Mouse (Mus musculus): Measurements from ENCODE around the gene Crxos. TPM values are rescaled to one million over a fixed set of nuclear protein-coding genes. Genes with fewer than 3 reads are reported as not detected.

Crxos gene
- total and polyA plus RNA-seq, 3 experiments, result 0.38 TPM; not detected in 2

- no peak overlapping the region for H3K4me3 ChIP-seq (ENCODE audit: low read depth, low read length)
Observed at GRCm38 (mm10) chr7:15884127-15884526, 1.7 kb downstream of the Crxos start.

GRCm38 (mm10) chr7:15894251-15894650 lies 11.8 kb downstream of the Crxos start:
- Histone ChIP-seq H3K27me3 (ENCODE audit: insufficient read depth, low read length) (no peaks in the 10 kb centered on the region), H3K4me3 (ENCODE audit: low read depth, low read length) (no peak overlapping the region), H3K9me3 (replicated peaks) (no peaks in the 10 kb centered on the region), H3K36me3 (replicated peaks) (no peaks in the 10 kb centered on the region), H3K4me1 (ENCODE audit: insufficient read depth, low read depth, low read length) (no peaks in the 10 kb centered on the region)
- DNase-seq (ENCODE audit: low spot score), result no peak
- no peak for ATAC-seq (ENCODE audit: extremely low read depth, insufficient number of reproducible peaks, low FRiP score, poor library complexity, severe bottlenecking)
- TF ChIP-seq GATA2 (IDR thresholded peaks at IDR 0.05; ENCODE audit: borderline replicate concordance, low read depth, low read length) (no peak), CTCF (IDR thresholded peaks at IDR 0.05; ENCODE audit: low read depth, low read length) (no peak), GATA1 (IDR thresholded peaks at IDR 0.05; ENCODE audit: borderline replicate concordance, low read length) (no peak), TAL1 (conservative IDR thresholded peaks at IDR 0.05; ENCODE audit: low read depth, low read length) (no peak), POLR2AphosphoS5 (IDR thresholded peaks at IDR 0.05; ENCODE audit: insufficient replicate concordance, low read depth, low read length) (no peak)

More at GRCm38 (mm10) chr7:15884127-15884526, 1.7 kb downstream of the Crxos start:
- ATAC-seq (ENCODE audit: extremely low read depth, insufficient number of reproducible peaks, low FRiP score, poor library complexity, severe bottlenecking) (no peak), DNase-seq (ENCODE audit: low spot score) (no peak)
- no peak for TF ChIP-seq GATA1 (IDR thresholded peaks at IDR 0.05; ENCODE audit: borderline replicate concordance, low read length)
- no peak for TF ChIP-seq POLR2AphosphoS5 (IDR thresholded peaks at IDR 0.05; ENCODE audit: insufficient replicate concordance, low read depth, low read length)
- no peak for TF ChIP-seq GATA2 (IDR thresholded peaks at IDR 0.05; ENCODE audit: borderline replicate concordance, low read depth, low read length)
- TF ChIP-seq CTCF (IDR thresholded peaks at IDR 0.05; ENCODE audit: low read depth, low read length), result no peak
- TF ChIP-seq TAL1 (conservative IDR thresholded peaks at IDR 0.05; ENCODE audit: low read depth, low read length), result no peak
- Histone ChIP-seq H3K27me3 (ENCODE audit: insufficient read depth, low read length) (0 out of 2 replicates have a peak, but pooled peaks cover 2% of the 10 kb centered on the region), H3K4me1 (ENCODE audit: insufficient read depth, low read depth, low read length) (no peaks in the 10 kb centered on the region), H3K36me3 (replicated peaks) (no peaks in the 10 kb centered on the region), H3K9me3 (replicated peaks) (no peaks in the 10 kb centered on the region)

GRCm38 (mm10) chr7:15901366-15902048 lies 19.1 kb downstream of the Crxos start:
- Histone ChIP-seq H3K36me3 (replicated peaks) (no peaks in the 10 kb centered on the region), H3K4me1 (ENCODE audit: insufficient read depth, low read depth, low read length) (peaks cover 4% of the 10 kb centered on the region; the same call in 1 of the 2 replicates), H3K27me3 (ENCODE audit: insufficient read depth, low read length) (peaks cover 4% of the 10 kb centered on the region; the same call in 1 of the 2 replicates), H3K4me3 (ENCODE audit: low read depth, low read length) (no peak overlapping the region), H3K9me3 (replicated peaks) (no peaks in the 10 kb centered on the region)
- TF ChIP-seq POLR2AphosphoS5 (IDR thresholded peaks at IDR 0.05; ENCODE audit: insufficient replicate concordance, low read depth, low read length), result no peak
- TF ChIP-seq CTCF (IDR thresholded peaks at IDR 0.05; ENCODE audit: low read depth, low read length), result no peak
- TF ChIP-seq GATA1 (IDR thresholded peaks at IDR 0.05; ENCODE audit: borderline replicate concordance, low read length), result no peak
- TF ChIP-seq TAL1 (conservative IDR thresholded peaks at IDR 0.05; ENCODE audit: low read depth, low read length), result no peak
- no peak for TF ChIP-seq GATA2 (IDR thresholded peaks at IDR 0.05; ENCODE audit: borderline replicate concordance, low read depth, low read length)
- ATAC-seq (ENCODE audit: extremely low read depth, insufficient number of reproducible peaks, low FRiP score, poor library complexity, severe bottlenecking), result no peak
- DNase-seq (ENCODE audit: low spot score), result no peak

- Histone ChIP-seq H3K36me3 (replicated peaks) (no peaks in the 10 kb centered on the region), H3K9me3 (replicated peaks) (no peaks in the 10 kb centered on the region), H3K4me3 (ENCODE audit: low read depth, low read length) (no peak overlapping the region), H3K4me1 (ENCODE audit: insufficient read depth, low read depth, low read length) (peaks cover 4% of the 10 kb centered on the region; the same call in 1 of the 2 replicates), H3K27me3 (ENCODE audit: insufficient read depth, low read length) (peaks cover 24% of the 10 kb centered on the region)
- no peak for TF ChIP-seq TAL1 (conservative IDR thresholded peaks at IDR 0.05; ENCODE audit: low read depth, low read length)
- no peak for TF ChIP-seq POLR2AphosphoS5 (IDR thresholded peaks at IDR 0.05; ENCODE audit: insufficient replicate concordance, low read depth, low read length)
- no peak for TF ChIP-seq GATA1 (IDR thresholded peaks at IDR 0.05; ENCODE audit: borderline replicate concordance, low read length)
- TF ChIP-seq CTCF (IDR thresholded peaks at IDR 0.05; ENCODE audit: low read depth, low read length), result no peak
- ATAC-seq (ENCODE audit: extremely low read depth, insufficient number of reproducible peaks, low FRiP score, poor library complexity, severe bottlenecking) (no peak), DNase-seq (ENCODE audit: low spot score) (no peak)
Observed at GRCm38 (mm10) chr7:15905861-15906260, 23.4 kb downstream of the Crxos start.

GRCm38 (mm10) chr7:15906602-15907001 lies 24.2 kb downstream of the Crxos start:
- DNase-seq (ENCODE audit: low spot score), result no peak
- peaks cover 25% of the 10 kb centered on the region for H3K27me3 ChIP-seq (ENCODE audit: insufficient read depth, low read length)
- H3K4me3 ChIP-seq (ENCODE audit: low read depth, low read length), result no peak overlapping the region
- 0 out of 2 replicates have a peak, but pooled peaks cover under 1% of the 10 kb centered on the region for H3K4me1 ChIP-seq (ENCODE audit: insufficient read depth, low read depth, low read length)
- no peaks in the 10 kb centered on the region for H3K9me3 ChIP-seq (replicated peaks)
- no peaks in the 10 kb centered on the region for H3K36me3 ChIP-seq (replicated peaks)
- ATAC-seq (ENCODE audit: extremely low read depth, insufficient number of reproducible peaks, low FRiP score, poor library complexity, severe bottlenecking), result no peak
- TF ChIP-seq CTCF (IDR thresholded peaks at IDR 0.05; ENCODE audit: low read depth, low read length), result no peak
- no peak for TF ChIP-seq TAL1 (conservative IDR thresholded peaks at IDR 0.05; ENCODE audit: low read depth, low read length)
- no peak for TF ChIP-seq GATA1 (IDR thresholded peaks at IDR 0.05; ENCODE audit: borderline replicate concordance, low read length)
- TF ChIP-seq GATA2 (IDR thresholded peaks at IDR 0.05; ENCODE audit: borderline replicate concordance, low read depth, low read length), result no peak
- TF ChIP-seq POLR2AphosphoS5 (IDR thresholded peaks at IDR 0.05; ENCODE audit: insufficient replicate concordance, low read depth, low read length), result no peak

- TF ChIP-seq POLR2AphosphoS5 (IDR thresholded peaks at IDR 0.05; ENCODE audit: insufficient replicate concordance, low read depth, low read length) (no peak), GATA1 (IDR thresholded peaks at IDR 0.05; ENCODE audit: borderline replicate concordance, low read length) (no peak), GATA2 (IDR thresholded peaks at IDR 0.05; ENCODE audit: borderline replicate concordance, low read depth, low read length) (no peak), TAL1 (conservative IDR thresholded peaks at IDR 0.05; ENCODE audit: low read depth, low read length) (no peak)
- no peak for ATAC-seq (ENCODE audit: extremely low read depth, insufficient number of reproducible peaks, low FRiP score, poor library complexity, severe bottlenecking)
- H3K9me3 ChIP-seq (replicated peaks), result no peaks in the 10 kb centered on the region
- H3K4me3 ChIP-seq (ENCODE audit: low read depth, low read length), result no peak overlapping the region
- peaks cover 25% of the 10 kb centered on the region for H3K27me3 ChIP-seq (ENCODE audit: insufficient read depth, low read length)
- DNase-seq (ENCODE audit: low spot score), result no peak
- H3K4me1 ChIP-seq (ENCODE audit: insufficient read depth, low read depth, low read length), result peaks cover 4% of the 10 kb centered on the region; the same call in 1 of the 2 replicates
- H3K36me3 ChIP-seq (replicated peaks), result no peaks in the 10 kb centered on the region
Observed at GRCm38 (mm10) chr7:15907971-15908590, 25.7 kb downstream of the Crxos start.
